Mouse (Mus musculus): ENCODE results near the gene Abcc9. TPM values are rescaled to one million over a fixed set of nuclear protein-coding genes. Genes with fewer than 3 reads are reported as not detected.
"Not testable (repeated sequence)": the region's sequence is repeated elsewhere in the genome, so short reads cannot be mapped to it uniquely, and the experiment has no call there.

The Abcc9 gene
- polyA plus RNA-seq, 1 experiment from 2014 or later = 6.3 TPM

DNA sequence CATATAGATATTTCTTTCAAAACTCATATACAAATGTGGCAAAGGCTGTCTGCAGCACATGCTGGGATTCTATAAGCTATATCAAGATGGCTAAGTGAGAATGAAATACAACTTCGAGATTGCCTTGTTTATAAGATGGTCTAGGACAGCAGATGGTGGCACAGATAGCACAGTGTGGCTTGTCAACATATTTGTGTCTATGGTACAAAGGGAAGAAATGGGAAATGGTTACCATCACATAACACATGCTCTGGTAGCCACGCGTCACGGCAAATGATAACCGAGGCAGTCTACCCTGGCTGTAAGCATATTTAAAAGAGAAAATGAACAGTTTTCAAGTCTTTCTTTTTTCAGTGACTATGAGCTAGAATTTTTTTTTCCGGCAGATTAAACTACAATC lies 32.8 kb downstream of the Abcc9 start:
- Histone ChIP-seq H3K9ac (replicated peaks; ENCODE audit: low read length) (no peak overlapping the region), H3K9me3 (ENCODE audit: low read length) (peaks cover 6% of the 10 kb centered on the region; the same call in 1 of the 2 replicates), H3K4me2 (replicated peaks; ENCODE audit: low read depth, low read length) (no peak overlapping the region), H3K27ac (ENCODE audit: low read length) (no peak overlapping the region), H3K27me3 (ENCODE audit: insufficient read depth, low read length) (no peaks in the 10 kb centered on the region), H3K36me3 (ENCODE audit: insufficient read depth, low read length) (peaks cover 5% of the 10 kb centered on the region; the same call in 1 of the 2 replicates), H3K4me3 (ENCODE audit: low read length) (no peak overlapping the region), H3K4me1 (ENCODE audit: insufficient read depth, low read length) (no peaks in the 10 kb centered on the region; the same call in none of the 2 replicates)
- 94% methylated on average over 6 of the region's 6 CpGs for WGBS
- ATAC-seq (ENCODE audit: low FRiP score, low TSS enrichment) = no peak

DNA sequence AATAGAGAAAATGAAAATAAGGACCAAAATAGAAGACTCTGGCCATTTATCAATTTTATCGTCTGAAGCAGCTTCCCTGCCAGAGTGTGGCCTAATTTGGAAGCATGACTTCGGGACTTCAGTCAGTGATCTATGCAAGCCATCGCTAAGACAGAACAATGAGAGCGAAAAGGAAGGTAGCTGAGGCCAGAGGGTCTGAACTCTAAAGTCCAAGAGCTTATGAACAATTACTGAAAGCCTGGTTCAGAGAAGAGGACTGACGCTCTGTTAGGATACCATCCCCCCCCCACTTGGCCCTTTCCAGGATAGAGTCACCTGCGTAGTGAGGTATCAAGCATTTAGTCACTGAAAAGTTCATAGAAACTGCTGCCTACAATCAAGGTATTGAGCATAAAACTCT lies 33.3 kb downstream of the Abcc9 start:
- Histone ChIP-seq H3K9ac (replicated peaks; ENCODE audit: low read length) (no peak overlapping the region), H3K4me2 (replicated peaks; ENCODE audit: low read depth, low read length) (no peak overlapping the region), H3K4me1 (ENCODE audit: insufficient read depth, low read length) (no peaks in the 10 kb centered on the region; the same call in none of the 2 replicates), H3K4me3 (ENCODE audit: low read length) (no peak overlapping the region), H3K27ac (ENCODE audit: low read length) (no peak overlapping the region), H3K36me3 (ENCODE audit: insufficient read depth, low read length) (peaks cover 5% of the 10 kb centered on the region; the same call in 1 of the 2 replicates), H3K9me3 (ENCODE audit: low read length) (peaks cover 6% of the 10 kb centered on the region; the same call in 1 of the 2 replicates), H3K27me3 (ENCODE audit: insufficient read depth, low read length) (no peaks in the 10 kb centered on the region)
- peak; percentile 27; the same call in 1 of the 2 replicates for ATAC-seq (ENCODE audit: low FRiP score, low TSS enrichment)
- 52% methylated on average over 6 of the region's 6 CpGs for WGBS

GRCm38 (mm10) chr6:142668419-142668766 lies 33.7 kb downstream of the Abcc9 start:
- ATAC-seq (ENCODE audit: low FRiP score, low TSS enrichment) = peak; percentile 2; the same call in 1 of the 2 replicates
- Histone ChIP-seq H3K27me3 (ENCODE audit: insufficient read depth, low read length) (no peaks in the 10 kb centered on the region), H3K9me3 (ENCODE audit: low read length) (peaks cover 6% of the 10 kb centered on the region; the same call in 1 of the 2 replicates), H3K4me3 (ENCODE audit: low read length) (no peak overlapping the region), H3K9ac (replicated peaks; ENCODE audit: low read length) (no peak overlapping the region), H3K4me2 (replicated peaks; ENCODE audit: low read depth, low read length) (no peak overlapping the region), H3K36me3 (ENCODE audit: insufficient read depth, low read length) (peaks cover 2% of the 10 kb centered on the region; the same call in 1 of the 2 replicates), H3K4me1 (ENCODE audit: insufficient read depth, low read length) (no peaks in the 10 kb centered on the region; the same call in none of the 2 replicates), H3K27ac (ENCODE audit: low read length) (no peak overlapping the region)
- WGBS = 19% methylated on average over 1 of the region's 1 CpGs

DNA sequence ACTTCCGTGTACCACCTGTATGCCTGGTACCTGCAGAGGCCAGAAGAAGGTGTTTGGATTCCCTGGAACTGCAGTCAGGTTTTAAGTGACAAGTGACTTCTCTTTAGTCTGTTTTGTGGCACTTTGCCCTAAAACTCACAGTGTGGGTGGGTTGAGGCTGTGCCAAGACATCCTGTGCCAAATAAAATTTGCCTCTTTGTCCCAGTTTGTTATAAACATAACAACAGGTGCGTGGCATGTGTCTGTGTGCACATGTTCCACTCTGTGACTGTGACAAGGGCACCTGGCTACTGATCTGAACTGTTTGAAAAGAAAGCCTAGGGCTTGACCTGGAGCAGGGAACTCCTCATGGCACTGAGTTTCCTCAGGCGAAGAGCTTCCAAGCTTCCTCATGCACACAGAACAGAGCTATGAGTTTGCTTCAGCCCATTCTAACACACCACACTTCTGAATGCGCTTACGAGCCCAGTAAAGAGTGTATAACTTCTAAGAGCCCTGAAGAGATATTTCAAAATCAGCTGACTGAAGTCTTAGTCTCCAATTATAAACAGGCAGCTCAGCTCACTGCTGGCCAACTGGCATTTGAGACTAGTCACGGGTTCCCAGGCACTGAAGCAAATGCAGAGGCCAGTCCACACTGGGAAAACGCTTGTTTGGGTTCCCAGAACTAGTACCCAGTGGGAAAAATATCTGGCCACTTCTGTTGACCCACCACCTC lies 34.3 kb downstream of the Abcc9 start:
- no peak overlapping the region for H3K4me3 ChIP-seq (ENCODE audit: low read length)
- no peak for ATAC-seq (ENCODE audit: low FRiP score, low TSS enrichment)
- no peaks in the 10 kb centered on the region for H3K36me3 ChIP-seq (ENCODE audit: insufficient read depth, low read length)
- no peak overlapping the region for H3K9ac ChIP-seq (replicated peaks; ENCODE audit: low read length)
- H3K27ac ChIP-seq (ENCODE audit: low read length) = no peak overlapping the region
- H3K4me2 ChIP-seq (replicated peaks; ENCODE audit: low read depth, low read length) = no peak overlapping the region
- WGBS = 70% methylated on average over 7 of the region's 7 CpGs
- 0 out of 2 replicates have a peak, but pooled peaks cover 4% of the 10 kb centered on the region for H3K9me3 ChIP-seq (ENCODE audit: low read length)
- H3K4me1 ChIP-seq (ENCODE audit: insufficient read depth, low read length) = no peaks in the 10 kb centered on the region; the same call in none of the 2 replicates
- no peaks in the 10 kb centered on the region for H3K27me3 ChIP-seq (ENCODE audit: insufficient read depth, low read length)

DNA sequence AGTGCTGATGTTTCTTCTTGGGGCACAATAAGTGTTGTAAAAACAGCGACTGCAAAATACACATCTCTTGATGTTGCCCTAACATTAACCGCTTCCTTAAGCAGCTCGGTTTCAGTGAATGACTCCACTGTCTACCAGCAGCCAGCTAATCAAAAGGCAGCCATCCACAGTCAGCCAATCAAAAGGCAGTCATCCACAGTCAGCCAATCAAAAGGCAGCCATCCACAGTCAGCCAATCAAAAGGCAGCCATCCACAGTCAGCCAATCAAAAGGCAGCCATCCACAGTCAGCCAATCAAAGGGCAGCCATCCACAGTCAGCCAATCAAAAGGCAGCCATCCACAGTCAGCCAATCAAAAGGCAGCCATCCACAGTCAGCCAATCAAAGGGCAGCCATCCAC lies 40.1 kb downstream of the Abcc9 start:
- not testable (repeated sequence) for H3K4me3 ChIP-seq (ENCODE audit: low read length); ATAC-seq (ENCODE audit: low FRiP score, low TSS enrichment); H3K27me3 ChIP-seq (ENCODE audit: insufficient read depth, low read length); H3K9me3 ChIP-seq (ENCODE audit: low read length); H3K27ac ChIP-seq (ENCODE audit: low read length); H3K4me1 ChIP-seq (ENCODE audit: insufficient read depth, low read length); H3K36me3 ChIP-seq (ENCODE audit: insufficient read depth, low read length); H3K9ac ChIP-seq (replicated peaks; ENCODE audit: low read length); H3K4me2 ChIP-seq (replicated peaks; ENCODE audit: low read depth, low read length)
- WGBS = 96% methylated on average over 3 of the region's 3 CpGs

- no peak overlapping the region for H3K4me3 ChIP-seq (ENCODE audit: low read length)
- H3K9ac ChIP-seq (replicated peaks; ENCODE audit: low read length) = no peak overlapping the region
- H3K27ac ChIP-seq (ENCODE audit: low read length) = no peak overlapping the region
- H3K9me3 ChIP-seq (ENCODE audit: low read length) = no peaks in the 10 kb centered on the region
- H3K36me3 ChIP-seq (ENCODE audit: insufficient read depth, low read length) = no peaks in the 10 kb centered on the region
- no peak for ATAC-seq (ENCODE audit: low FRiP score, low TSS enrichment)
- H3K27me3 ChIP-seq (ENCODE audit: insufficient read depth, low read length) = no peaks in the 10 kb centered on the region
- no peak overlapping the region for H3K4me2 ChIP-seq (replicated peaks; ENCODE audit: low read depth, low read length)
- no peaks in the 10 kb centered on the region for H3K4me1 ChIP-seq (ENCODE audit: insufficient read depth, low read length)
- 70% methylated on average over 5 of the region's 5 CpGs for WGBS
Measured at GRCm38 (mm10) chr6:142659038-142659437, 43.1 kb downstream of the Abcc9 start.

GRCm38 (mm10) chr6:142654561-142654960 lies 47.6 kb downstream of the Abcc9 start:
- no peak for ATAC-seq (ENCODE audit: low FRiP score, low TSS enrichment)
- no peak overlapping the region for H3K4me2 ChIP-seq (replicated peaks; ENCODE audit: low read depth, low read length)
- WGBS = 32% methylated on average over 5 of the region's 5 CpGs

GRCm38 (mm10) chr6:142652175-142652574 lies 49.9 kb downstream of the Abcc9 start:
- Histone ChIP-seq H3K36me3 (ENCODE audit: insufficient read depth, low read length) (no peaks in the 10 kb centered on the region), H3K9ac (replicated peaks; ENCODE audit: low read length) (no peak overlapping the region), H3K4me3 (ENCODE audit: low read length) (no peak overlapping the region), H3K4me1 (ENCODE audit: insufficient read depth, low read length) (no peaks in the 10 kb centered on the region), H3K9me3 (ENCODE audit: low read length) (no peaks in the 10 kb centered on the region), H3K27me3 (ENCODE audit: insufficient read depth, low read length) (no peaks in the 10 kb centered on the region), H3K4me2 (replicated peaks; ENCODE audit: low read depth, low read length) (no peak overlapping the region), H3K27ac (ENCODE audit: low read length) (no peak overlapping the region)
- ATAC-seq (ENCODE audit: low FRiP score, low TSS enrichment) = no peak
- 86% methylated on average over 1 of the region's 1 CpGs for WGBS

More at GRCm38 (mm10) chr6:142654561-142654960, 47.6 kb downstream of the Abcc9 start:
- Histone ChIP-seq H3K9me3 (ENCODE audit: low read length) (no peaks in the 10 kb centered on the region), H3K27ac (ENCODE audit: low read length) (no peak overlapping the region), H3K27me3 (ENCODE audit: insufficient read depth, low read length) (no peaks in the 10 kb centered on the region), H3K9ac (replicated peaks; ENCODE audit: low read length) (no peak overlapping the region), H3K36me3 (ENCODE audit: insufficient read depth, low read length) (no peaks in the 10 kb centered on the region), H3K4me3 (ENCODE audit: low read length) (no peak overlapping the region), H3K4me1 (ENCODE audit: insufficient read depth, low read length) (no peaks in the 10 kb centered on the region)

DNA sequence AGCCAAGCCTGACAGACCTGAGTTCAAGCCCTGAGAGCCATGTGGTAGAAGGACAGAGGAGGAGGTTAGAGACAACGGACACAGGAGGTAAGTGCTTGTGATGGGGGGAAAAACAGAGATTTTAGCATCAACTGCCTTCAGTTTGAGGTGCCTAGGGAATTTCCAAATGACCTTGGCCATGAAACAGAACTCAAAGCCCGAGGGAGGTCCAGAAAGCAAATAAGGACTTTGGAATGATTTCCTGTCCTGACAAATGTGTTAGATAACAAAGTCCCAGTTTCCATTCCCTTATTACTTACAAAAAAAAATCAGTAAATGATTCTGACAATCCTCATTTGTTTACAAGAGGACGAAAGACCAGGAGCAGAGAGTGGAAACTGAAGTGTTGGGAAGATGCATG lies 52.8 kb downstream of the Abcc9 start:
- H3K9ac ChIP-seq (replicated peaks; ENCODE audit: low read length) = no peak overlapping the region
- no peak overlapping the region for H3K27ac ChIP-seq (ENCODE audit: low read length)
- ATAC-seq (ENCODE audit: low FRiP score, low TSS enrichment) = no peak
- H3K4me1 ChIP-seq (ENCODE audit: insufficient read depth, low read length) = no peaks in the 10 kb centered on the region
- H3K4me2 ChIP-seq (replicated peaks; ENCODE audit: low read depth, low read length) = no peak overlapping the region
- no peaks in the 10 kb centered on the region for H3K27me3 ChIP-seq (ENCODE audit: insufficient read depth, low read length)
- 57% methylated on average over 3 of the region's 3 CpGs for WGBS
- H3K36me3 ChIP-seq (ENCODE audit: insufficient read depth, low read length) = no peaks in the 10 kb centered on the region
- H3K4me3 ChIP-seq (ENCODE audit: low read length) = no peak overlapping the region
- H3K9me3 ChIP-seq (ENCODE audit: low read length) = no peaks in the 10 kb centered on the region

DNA sequence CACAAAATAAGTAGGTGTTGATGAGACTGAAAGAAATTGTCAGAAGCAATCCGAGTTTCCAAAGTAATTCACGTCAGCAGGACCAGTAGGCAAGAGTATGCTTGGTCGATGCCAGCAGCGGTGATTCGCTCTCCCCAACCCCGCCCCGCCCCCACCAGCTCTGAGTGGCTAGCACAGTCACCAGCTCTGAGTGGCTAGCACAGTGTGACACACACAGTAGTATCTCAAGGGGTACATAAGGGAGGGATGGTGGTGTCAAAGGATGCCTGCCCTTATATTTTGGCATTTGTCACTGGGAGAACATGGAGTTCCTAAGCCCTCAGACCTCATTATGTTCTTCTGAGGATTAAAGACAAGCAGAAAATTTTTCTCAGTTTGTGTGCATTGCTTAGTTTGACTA lies 56.6 kb downstream of the Abcc9 start:
- no peak overlapping the region for H3K27ac ChIP-seq (ENCODE audit: low read length)
- no peak overlapping the region for H3K4me3 ChIP-seq (ENCODE audit: low read length)
- ATAC-seq (ENCODE audit: low FRiP score, low TSS enrichment) = no peak

More for the DNA sequence above, 56.6 kb downstream of the Abcc9 start:
- H3K4me2 ChIP-seq (replicated peaks; ENCODE audit: low read depth, low read length) = no peak overlapping the region
- 82% methylated on average over 7 of the region's 7 CpGs for WGBS
- H3K4me1 ChIP-seq (ENCODE audit: insufficient read depth, low read length) = no peaks in the 10 kb centered on the region
- H3K27me3 ChIP-seq (ENCODE audit: insufficient read depth, low read length) = no peaks in the 10 kb centered on the region
- H3K36me3 ChIP-seq (ENCODE audit: insufficient read depth, low read length) = no peaks in the 10 kb centered on the region
- no peaks in the 10 kb centered on the region for H3K9me3 ChIP-seq (ENCODE audit: low read length)
- no peak overlapping the region for H3K9ac ChIP-seq (replicated peaks; ENCODE audit: low read length)

Measured in kidney, embryonic 16.5 days (tissue).